Mouse (Mus musculus) hindbrain, embryonic 12.5 days (tissue): ENCODE measurements at regions not wholly inside any gene's neighbourhood (a gene's known extent, or its start where the extent isn't known, plus 50 kb on each side); places are given as distances from the start of the nearest gene placed in this dataset.

Source experiments
- ATAC-seq: fragments of 200-750 bp; cut with Nextera tagmentation; 2 replicates; pipeline ENCODE4 v1.8.0; 2017; ENCODE audit warnings: moderate TSS enrichment; ENCODE audit not compliant: low FRiP score
- H3K27ac ChIP-seq: fragments of 300-500 bp; sonication (generic); 2 replicates; pipeline ENCODE4 v1.5.1; 2016; ENCODE audit warnings: mild to moderate bottlenecking
- H3K27me3 ChIP-seq: fragments of 300-500 bp; sonication (generic); 2 replicates; pipeline ENCODE4 v1.6.1; 2016; ENCODE audit warnings: mild to moderate bottlenecking
- H3K36me3 ChIP-seq: fragments of 300-500 bp; sonication (generic); 2 replicates; pipeline ENCODE4 v1.6.1; 2016; ENCODE audit warnings: mild to moderate bottlenecking
- H3K4me1 ChIP-seq: fragments of 300-500 bp; sonication (generic); 2 replicates; pipeline ENCODE4 v1.6.1; 2016
- H3K4me2 ChIP-seq: fragments of 300-500 bp; sonication (generic); replicated peaks from 2 replicates; pipeline ENCODE4 v1.6.1; 2016; ENCODE audit warnings: mild to moderate bottlenecking
- H3K4me3 ChIP-seq: fragments of 300-500 bp; sonication (generic); 2 replicates; pipeline ENCODE4 v1.5.1; 2016; ENCODE audit warnings: mild to moderate bottlenecking
- H3K9ac ChIP-seq: fragments of 300-500 bp; sonication (generic); 2 replicates; pipeline ENCODE4 v1.6.1; 2016; ENCODE audit warnings: mild to moderate bottlenecking, moderate library complexity
- H3K9me3 ChIP-seq: fragments of 300-500 bp; sonication (generic); replicated peaks from 2 replicates; pipeline ENCODE4 v1.6.1; 2016; ENCODE audit warnings: mild to moderate bottlenecking
- WGBS: fragments of 180-500 bp; shearing (Covaris S2); methylation state at CpG from one replicate; pipeline ENCODE4 v1.1.7; 2016; 5-methylcytosine and 5-hydroxymethylcytosine counted together

DNA sequence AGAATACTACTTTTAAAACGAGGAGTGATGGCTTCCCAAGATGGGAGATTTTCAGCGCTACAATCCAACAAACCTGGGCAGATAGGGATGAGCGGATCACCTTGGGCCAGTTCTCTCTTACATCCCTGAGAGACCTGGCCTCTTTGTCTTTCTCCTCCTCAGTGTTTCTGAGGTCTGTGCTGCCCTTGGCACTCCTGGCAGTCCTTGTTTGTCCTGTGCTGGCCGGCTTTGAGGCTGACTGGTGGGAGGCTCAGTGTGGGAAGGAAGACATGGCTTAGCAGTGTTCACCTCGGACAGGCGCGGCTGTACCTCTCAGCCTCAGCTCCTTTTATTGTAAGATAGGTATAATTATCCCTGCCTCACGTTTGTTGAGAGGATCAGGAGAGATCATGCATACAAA, 106.9 kb upstream of the Chd6 start:
- H3K4me3 ChIP-seq = no peak overlapping the region
- ATAC-seq = no peak
- WGBS = 79% methylated on average over 8 of the region's 8 CpGs
- H3K27me3 ChIP-seq = no peaks in the 10 kb centered on the region
- H3K9me3 ChIP-seq = no peaks in the 10 kb centered on the region
- H3K4me2 ChIP-seq = no peak overlapping the region
- no peak overlapping the region for H3K9ac ChIP-seq
- no peaks in the 10 kb centered on the region for H3K36me3 ChIP-seq
- H3K27ac ChIP-seq = no peak overlapping the region
- H3K4me1 ChIP-seq = peaks cover 7% of the 10 kb centered on the region

DNA sequence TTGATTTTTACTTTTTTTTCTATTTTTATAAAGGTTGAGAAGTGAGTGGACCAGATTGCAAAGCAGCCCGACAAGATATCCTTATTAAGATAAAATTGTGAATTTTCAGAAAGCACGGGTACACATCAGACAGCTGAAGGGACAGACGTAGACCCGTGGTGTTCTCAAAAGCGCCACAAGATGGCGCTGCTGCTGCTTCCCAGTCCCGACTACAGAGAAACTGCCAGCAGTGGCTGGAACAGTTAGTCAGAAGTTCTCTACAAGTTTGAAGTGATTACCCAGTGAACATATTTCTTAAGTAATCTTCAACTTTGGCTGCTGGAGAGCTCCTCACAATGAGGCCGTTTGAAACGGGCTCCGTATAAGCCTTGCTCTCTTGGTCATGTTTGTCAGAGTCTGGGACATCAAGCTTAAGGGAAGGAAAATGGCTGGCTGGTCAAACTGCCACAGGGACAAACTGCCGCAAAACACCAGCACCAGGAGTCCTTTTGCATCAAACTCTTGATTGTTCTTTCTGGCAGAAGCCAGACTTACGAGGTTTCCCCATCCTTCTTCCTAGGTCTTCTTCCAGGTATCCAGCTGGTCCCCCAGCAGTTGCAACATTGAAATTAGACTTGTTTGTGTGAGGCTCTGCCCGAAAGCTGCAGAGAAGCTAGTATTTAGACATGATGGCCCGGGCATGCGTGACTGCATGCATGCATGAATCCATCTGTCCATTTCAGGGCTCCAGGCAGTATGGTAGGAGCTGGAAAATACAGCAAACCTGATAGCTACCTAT, 106.0 kb upstream of the Chd6 start:
- Histone ChIP-seq H3K27me3 (no peaks in the 10 kb centered on the region), H3K4me1 (peaks cover 7% of the 10 kb centered on the region), H3K4me3 (no peak overlapping the region), H3K36me3 (no peaks in the 10 kb centered on the region), H3K4me2 (no peak overlapping the region), H3K9me3 (no peaks in the 10 kb centered on the region), H3K9ac (no peak overlapping the region), H3K27ac (no peak overlapping the region)
- ATAC-seq = 0 out of 2 replicates have a peak, but pooled peaks have one; percentile 46
- 23% methylated on average over 15 of the region's 15 CpGs for WGBS

DNA sequence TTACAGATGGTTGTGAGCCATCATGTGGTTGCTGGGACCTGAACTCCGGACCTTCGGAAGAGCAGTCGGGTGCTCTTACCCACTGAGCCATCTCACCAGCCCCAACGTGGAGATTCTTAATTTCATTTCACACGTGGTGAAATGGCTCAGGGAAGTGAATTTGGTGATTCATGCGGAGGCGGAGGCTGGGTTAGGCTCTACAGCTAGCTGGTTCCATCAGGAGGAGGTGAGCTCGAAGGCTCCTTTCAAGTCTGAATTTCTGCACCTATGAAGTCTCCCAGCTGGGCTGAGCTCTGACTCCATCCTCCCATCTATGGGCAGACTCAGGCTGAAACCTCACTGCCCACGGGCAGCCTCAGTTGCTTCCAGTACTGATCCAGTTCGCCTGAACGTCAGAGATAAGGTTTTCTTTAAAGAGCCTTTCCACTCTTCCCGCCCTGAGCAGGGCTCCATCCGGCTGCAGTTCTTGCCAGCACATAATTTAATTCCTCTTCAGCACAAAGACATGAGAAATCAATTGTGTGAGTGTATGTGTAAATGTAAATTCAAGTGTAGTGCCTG, 103.5 kb upstream of the Chd6 start:
- Histone ChIP-seq H3K36me3 (no peaks in the 10 kb centered on the region), H3K9ac (no peak overlapping the region), H3K27ac (no peak overlapping the region), H3K9me3 (no peaks in the 10 kb centered on the region), H3K4me1 (no peaks in the 10 kb centered on the region; the same call in 1 of the 2 replicates), H3K4me2 (no peak overlapping the region), H3K27me3 (no peaks in the 10 kb centered on the region), H3K4me3 (no peak overlapping the region)
- 79% methylated on average over 13 of the region's 13 CpGs for WGBS
- no peak for ATAC-seq

DNA sequence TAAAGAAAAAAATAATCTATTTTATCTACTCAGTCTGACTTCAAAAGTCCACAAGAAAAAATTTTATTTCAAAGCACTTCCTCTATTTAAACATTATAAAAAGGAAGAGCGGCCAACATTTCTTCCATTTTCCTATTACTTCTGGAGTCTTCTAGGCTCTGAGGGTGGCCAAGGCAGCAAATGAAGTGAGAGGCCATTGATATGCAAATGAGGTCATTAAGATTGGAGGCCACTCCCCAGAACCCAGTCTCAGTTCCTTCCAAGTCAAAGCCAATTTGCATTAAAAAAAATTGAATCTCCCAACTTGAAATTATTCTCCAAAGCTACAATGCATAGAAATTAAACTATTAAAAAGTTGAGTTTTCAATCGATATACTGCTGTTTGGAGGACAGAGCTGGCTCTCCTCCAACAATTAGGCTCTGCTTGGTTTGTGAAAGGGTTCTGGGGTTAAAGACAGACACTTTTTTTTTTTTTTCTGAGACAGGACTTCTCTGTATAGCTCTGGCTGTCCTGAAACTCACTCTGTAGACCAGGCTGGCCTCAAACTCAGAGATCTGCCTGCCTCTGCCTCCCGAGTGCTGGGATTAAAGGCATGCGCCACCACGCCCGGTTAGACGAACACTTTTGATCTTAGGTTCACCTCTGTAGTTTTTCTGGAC, 88.0 kb upstream of the Chd6 start:
- Histone ChIP-seq H3K27ac (no peak overlapping the region), H3K36me3 (no peaks in the 10 kb centered on the region), H3K9ac (no peak overlapping the region), H3K4me1 (0 out of 2 replicates have a peak, but pooled peaks cover 4% of the 10 kb centered on the region), H3K4me3 (no peak overlapping the region), H3K27me3 (no peaks in the 10 kb centered on the region), H3K9me3 (no peaks in the 10 kb centered on the region), H3K4me2 (no peak overlapping the region)
- WGBS = 90% methylated on average over 7 of the region's 7 CpGs
- ATAC-seq = no peak

DNA sequence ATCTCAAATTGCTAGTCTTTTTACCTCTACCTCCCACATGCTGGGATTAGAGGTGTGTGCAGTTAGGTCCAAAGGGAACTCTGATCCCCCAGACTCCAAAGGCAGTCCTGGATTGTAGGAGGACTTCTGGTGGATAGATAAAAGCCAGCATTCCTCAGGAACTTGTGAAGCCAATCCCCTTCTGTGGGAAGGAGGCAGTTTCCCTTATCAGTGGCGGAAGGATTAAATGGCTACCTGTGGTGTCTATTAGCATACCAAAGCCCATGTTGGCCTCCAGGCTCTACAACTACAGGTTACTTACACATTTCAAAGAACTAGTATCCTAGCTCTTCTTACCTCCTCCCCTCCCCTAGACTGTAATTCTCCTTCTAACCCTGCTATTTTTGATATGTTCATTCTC, 78.6 kb upstream of the Chd6 start:
- Histone ChIP-seq H3K9ac (no peak overlapping the region), H3K27ac (no peak overlapping the region), H3K4me3 (no peak overlapping the region), H3K4me1 (no peaks in the 10 kb centered on the region), H3K27me3 (no peaks in the 10 kb centered on the region), H3K9me3 (no peaks in the 10 kb centered on the region), H3K4me2 (no peak overlapping the region), H3K36me3 (no peaks in the 10 kb centered on the region)
- 30% methylated on average over 1 of the region's 1 CpGs for WGBS
- ATAC-seq = no peak

DNA sequence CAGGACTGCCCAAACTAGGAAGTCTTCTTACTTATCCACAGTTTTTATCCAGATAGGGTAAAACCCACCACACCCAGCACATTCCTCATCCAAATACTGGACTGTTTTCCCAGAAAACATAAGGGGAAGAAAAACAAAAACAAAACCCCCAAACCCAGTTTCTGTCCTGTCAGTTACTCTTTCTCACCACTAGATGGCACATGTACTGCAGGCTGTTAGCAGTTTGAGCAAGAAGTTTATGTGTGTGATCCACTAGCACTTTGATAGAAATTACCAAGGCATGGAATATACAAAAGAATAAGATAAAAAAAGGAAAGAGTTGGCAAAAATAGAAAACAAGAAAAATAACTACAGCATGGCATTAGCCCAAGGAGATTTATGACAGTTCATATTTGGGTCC, 76.2 kb upstream of the Chd6 start:
- H3K4me3 ChIP-seq = no peak overlapping the region
- no peaks in the 10 kb centered on the region for H3K4me1 ChIP-seq
- no peaks in the 10 kb centered on the region for H3K27me3 ChIP-seq
- H3K27ac ChIP-seq = no peak overlapping the region
- no peak for ATAC-seq
- no peak overlapping the region for H3K9ac ChIP-seq
- no peak overlapping the region for H3K4me2 ChIP-seq
- no peaks in the 10 kb centered on the region for H3K36me3 ChIP-seq
- H3K9me3 ChIP-seq = no peaks in the 10 kb centered on the region

DNA sequence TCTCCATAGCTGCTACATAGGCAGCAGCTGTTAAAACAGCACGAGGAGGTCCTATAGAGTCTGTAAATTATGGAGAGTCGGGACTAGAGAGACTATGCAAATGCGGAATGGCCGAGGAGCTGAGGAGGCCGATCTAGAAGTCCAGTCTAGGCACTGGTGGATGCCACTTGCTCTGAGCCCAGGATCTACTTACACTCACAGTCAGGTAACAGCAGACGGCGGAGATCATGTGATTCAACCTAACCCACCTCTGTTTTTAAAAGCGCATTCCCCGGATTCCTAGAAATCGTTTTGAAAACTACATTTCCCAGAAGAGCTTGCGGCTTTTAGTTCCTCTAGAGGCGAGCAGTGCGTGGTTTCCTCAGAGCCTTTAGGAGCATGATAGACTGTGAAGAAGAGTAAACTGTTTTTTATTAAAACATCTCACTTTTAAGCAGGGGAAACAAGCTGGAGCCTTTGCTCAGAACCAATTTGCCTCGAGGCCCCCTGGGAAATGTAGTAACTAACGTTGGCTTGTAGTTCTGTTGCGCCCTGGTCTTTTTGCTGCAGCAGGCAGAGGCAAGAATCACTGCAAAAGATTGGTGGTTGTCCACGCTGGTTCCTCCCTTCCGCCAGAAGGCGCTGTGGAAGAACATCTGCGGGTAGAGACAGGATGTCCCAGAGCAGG, 68.6 kb upstream of the Chd6 start:
- Histone ChIP-seq H3K4me1 (no peaks in the 10 kb centered on the region), H3K9ac (peak overlapping the region; percentile 53; the same call in 1 of the 2 replicates), H3K4me3 (peak overlapping the region; percentile 49), H3K36me3 (no peaks in the 10 kb centered on the region), H3K27ac (peak overlapping the region; percentile 64), H3K27me3 (no peaks in the 10 kb centered on the region), H3K9me3 (no peaks in the 10 kb centered on the region), H3K4me2 (peak overlapping the region; percentile 67)
- WGBS = 5% methylated on average over 20 of the region's 20 CpGs
- ATAC-seq = peak; percentile 78

DNA sequence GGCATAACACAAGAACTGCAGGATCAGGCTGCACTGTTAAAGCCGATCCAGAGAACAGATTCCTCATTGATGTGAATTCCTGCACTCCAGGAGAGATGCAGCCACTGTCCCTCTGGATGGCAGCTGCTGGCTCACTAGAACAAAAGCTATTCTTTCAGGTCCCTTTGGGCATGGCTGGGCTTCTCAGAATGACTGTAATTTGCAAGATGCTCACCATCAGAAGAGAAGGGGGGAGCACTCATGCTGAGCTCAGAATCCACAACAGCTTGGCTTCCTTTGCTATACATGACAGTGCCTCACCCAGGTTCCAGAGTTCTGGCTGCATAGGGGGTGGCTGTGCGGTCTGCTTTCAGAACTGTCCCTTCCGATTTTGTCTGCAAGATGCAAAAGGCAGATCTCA, 57.8 kb upstream of the Chd6 start:
- H3K4me1 ChIP-seq = peaks cover 7% of the 10 kb centered on the region; the same call in 1 of the 2 replicates
- 10% methylated on average over 3 of the region's 3 CpGs for WGBS
- no peaks in the 10 kb centered on the region for H3K27me3 ChIP-seq
- no peaks in the 10 kb centered on the region for H3K9me3 ChIP-seq
- H3K36me3 ChIP-seq = no peaks in the 10 kb centered on the region
- H3K27ac ChIP-seq = no peak overlapping the region
- H3K4me3 ChIP-seq = no peak overlapping the region
- no peak overlapping the region for H3K9ac ChIP-seq
- no peak overlapping the region for H3K4me2 ChIP-seq
- no peak for ATAC-seq

DNA sequence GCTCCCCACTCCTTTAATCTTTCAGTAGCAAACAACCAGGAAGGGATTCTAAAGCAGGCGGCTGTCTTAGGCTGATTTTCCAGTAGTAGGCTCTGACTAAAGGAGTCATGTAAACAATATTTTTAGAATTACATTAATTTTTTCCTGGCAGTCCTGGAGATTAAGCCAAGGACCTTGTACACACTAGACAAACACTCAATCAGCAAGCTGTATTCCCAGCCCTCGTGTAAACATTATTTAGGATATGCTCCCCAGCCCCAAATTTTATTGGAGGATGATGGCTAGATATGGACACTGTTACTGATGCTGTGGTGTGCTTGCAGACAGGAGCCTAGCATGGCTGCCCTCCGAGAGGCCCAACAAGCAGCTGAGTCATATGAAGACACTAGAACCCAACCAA, 56.6 kb upstream of the Chd6 start:
- no peaks in the 10 kb centered on the region for H3K9me3 ChIP-seq
- peaks cover 7% of the 10 kb centered on the region; the same call in 1 of the 2 replicates for H3K4me1 ChIP-seq
- H3K4me2 ChIP-seq = no peak overlapping the region
- no peaks in the 10 kb centered on the region for H3K27me3 ChIP-seq
- no peak for ATAC-seq
- H3K4me3 ChIP-seq = no peak overlapping the region
- no peaks in the 10 kb centered on the region for H3K36me3 ChIP-seq
- H3K27ac ChIP-seq = no peak overlapping the region
- no peak overlapping the region for H3K9ac ChIP-seq
- 81% methylated on average over 3 of the region's 3 CpGs for WGBS

DNA sequence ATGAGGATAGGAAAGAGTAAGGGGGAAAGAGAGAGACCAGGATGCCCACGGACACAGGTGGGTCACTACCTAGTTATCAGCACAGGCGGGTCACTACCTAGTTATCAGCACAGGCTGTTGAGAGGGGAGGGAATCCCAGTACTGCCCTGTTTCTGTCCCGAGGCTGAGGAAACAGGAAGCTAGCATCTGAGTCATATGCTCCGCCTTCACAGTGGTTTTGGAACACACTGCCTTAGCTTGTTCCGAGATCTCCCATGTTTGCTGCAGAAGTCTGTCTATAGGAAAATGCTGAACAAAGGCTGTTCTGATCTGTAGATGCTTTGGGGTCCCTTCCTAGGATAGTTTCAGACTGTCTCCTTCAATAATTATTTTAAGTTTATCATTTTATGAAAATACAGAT, 55.4 kb upstream of the Chd6 start:
- WGBS = 62% methylated on average over 5 of the region's 5 CpGs
- H3K27ac ChIP-seq = no peak overlapping the region
- peaks cover 7% of the 10 kb centered on the region; the same call in 1 of the 2 replicates for H3K4me1 ChIP-seq
- no peak overlapping the region for H3K4me3 ChIP-seq
- no peak overlapping the region for H3K9ac ChIP-seq
- ATAC-seq = no peak
- H3K27me3 ChIP-seq = no peaks in the 10 kb centered on the region
- H3K4me2 ChIP-seq = no peak overlapping the region
- H3K9me3 ChIP-seq = no peaks in the 10 kb centered on the region
- no peaks in the 10 kb centered on the region for H3K36me3 ChIP-seq
